Comparison of ENCODE assay signal across 8 mouse cellular contexts in genomic region chr12:46819348-46820022, GRCm38 (mm10). TPM values are rescaled to one million over a fixed set of nuclear protein-coding genes. Genes with fewer than 3 reads are reported as not detected.
DNase-seq lines count a peak whose midpoint lies in the region; ATAC-seq and TF ChIP-seq lines count a peak whose summit lies in the region.

No protein-coding gene starts in this region.

- peak; percentile 88 for DNase-seq in A20 (ENCODE audit: low read depth, low spot score)
- DNase-seq in brain, embryonic 18.5 days (ENCODE audit: low read depth, low spot score) = peak; percentile 79
- DNase-seq in forebrain, embryonic 10.5 days (ENCODE audit: extremely low spot score, low spot score) = peak; percentile 96
- DNase-seq in kidney, postnatal 14 days = peak; percentile 92
- DNase-seq in liver, embryonic 11.5 days (ENCODE audit: low spot score) = peak; percentile 93
- peak; percentile 97 for DNase-seq in neural tube, embryonic 11.5 days (ENCODE audit: low spot score)

- ATAC-seq in heart, embryonic 14.5 days (ENCODE audit: insufficient number of reproducible peaks, insufficient read depth, low FRiP score, low read depth) = peak; percentile 94
- peak; percentile 97 for ATAC-seq in liver, embryonic 11.5 days (replicated peaks; ENCODE audit: low FRiP score)
- peak; percentile 95 for ATAC-seq in neural tube, embryonic 11.5 days (ENCODE audit: insufficient read depth, low FRiP score, low TSS enrichment)

- peak; percentile 65 for TF ChIP-seq POLR2A in testis, adult 2 months (IDR thresholded peaks at IDR 0.05; ENCODE audit: control insufficient read depth, low read depth, low read length)

- peaks cover 25% of the 10 kb centered on the region for H3K4me1 ChIP-seq in forebrain, embryonic 10.5 days
- 0 out of 4 replicates have a peak, but pooled peaks cover 0 to 5% of the 10 kb centered on the region in 2 experiments for H3K4me1 ChIP-seq in heart, embryonic 14.5 days (ENCODE audit: control insufficient read depth in 2 of 2, insufficient read depth in 2 of 2, low read length in 2 of 2)
- H3K4me1 ChIP-seq in liver, embryonic 11.5 days (replicated peaks; ENCODE audit: control insufficient read depth, insufficient read depth, low read length) = no peaks in the 10 kb centered on the region
- H3K4me1 ChIP-seq in neural tube, embryonic 11.5 days (ENCODE audit: control insufficient read depth, insufficient read depth, low read length) = no peaks in the 10 kb centered on the region
- H3K4me1 ChIP-seq in testis, adult 2 months (ENCODE audit: control insufficient read depth, insufficient read depth, low read length) = no peaks in the 10 kb centered on the region; the same call in none of the 2 replicates

- H3K9ac ChIP-seq in heart, embryonic 14.5 days (ENCODE audit: low read length) = peak overlapping the region; percentile 78
- H3K9ac ChIP-seq in liver, embryonic 11.5 days (ENCODE audit: low read depth, low read length) = peak overlapping the region; percentile 76
- peak overlapping the region; percentile 87 for H3K9ac ChIP-seq in neural tube, embryonic 11.5 days (ENCODE audit: low read length)

- H3K27ac ChIP-seq in forebrain, embryonic 10.5 days = peak overlapping the region; percentile 99
- H3K27ac ChIP-seq in heart, embryonic 14.5 days (replicated peaks in 1 of 2; ENCODE audit: control insufficient read depth in 1 of 2, insufficient read depth in 1 of 2, low read depth in 2 of 2, low read length in 2 of 2) = peak overlapping the region; percentile 15 to 82; a peak in 3 of 4 replicates
- H3K27ac ChIP-seq in liver, embryonic 11.5 days (ENCODE audit: low read depth, low read length) = peak overlapping the region; percentile 62
- H3K27ac ChIP-seq in neural tube, embryonic 11.5 days (ENCODE audit: low read depth, low read length) = peak overlapping the region; percentile 99
- peak overlapping the region; percentile 87 for H3K27ac ChIP-seq in testis, adult 2 months (ENCODE audit: control insufficient read depth, insufficient read depth, low read depth, low read length)

- H3K4me3 ChIP-seq in forebrain, embryonic 10.5 days = peak overlapping the region; percentile 90
- peak overlapping the region; percentile 90 to 91 for H3K4me3 ChIP-seq in heart, embryonic 14.5 days (ENCODE audit: control insufficient read depth in 1 of 2, insufficient read depth in 1 of 2, low read depth in 1 of 2, low read length in 2 of 2)
- peak overlapping the region; percentile 78 for H3K4me3 ChIP-seq in liver, embryonic 11.5 days (ENCODE audit: low read depth, low read length)
- H3K4me3 ChIP-seq in neural tube, embryonic 11.5 days (ENCODE audit: low read depth, low read length) = peak overlapping the region; percentile 83
- H3K4me3 ChIP-seq in testis, adult 2 months (ENCODE audit: control insufficient read depth, low read depth, low read length) = peak overlapping the region; percentile 95

- no peaks in the 10 kb centered on the region for H3K27me3 ChIP-seq in forebrain, embryonic 10.5 days (ENCODE audit: poor library complexity, severe bottlenecking)
- H3K27me3 ChIP-seq in heart, embryonic 14.5 days (ENCODE audit: control insufficient read depth, insufficient read depth, low read length) = peaks cover 7% of the 10 kb centered on the region; the same call in 1 of the 2 replicates
- H3K27me3 ChIP-seq in liver, embryonic 11.5 days (replicated peaks; ENCODE audit: control insufficient read depth, insufficient read depth, low read length) = peaks cover 8% of the 10 kb centered on the region; the same call in 1 of the 2 replicates
- no peaks in the 10 kb centered on the region for H3K27me3 ChIP-seq in neural tube, embryonic 11.5 days (ENCODE audit: control insufficient read depth, insufficient read depth, low read length)
- no peaks in the 10 kb centered on the region for H3K27me3 ChIP-seq in testis, adult 2 months (ENCODE audit: control insufficient read depth, insufficient read depth, low read length)

- H3K4me2 ChIP-seq in heart, embryonic 14.5 days (ENCODE audit: low read length) = peak overlapping the region; percentile 93
- peak overlapping the region; percentile 94 for H3K4me2 ChIP-seq in liver, embryonic 11.5 days
- peak overlapping the region; percentile 63 for H3K4me2 ChIP-seq in neural tube, embryonic 11.5 days (ENCODE audit: low read depth)

- no peaks in the 10 kb centered on the region for H3K9me3 ChIP-seq in forebrain, embryonic 10.5 days
- no peaks in the 10 kb centered on the region for H3K9me3 ChIP-seq in heart, embryonic 14.5 days (ENCODE audit: control insufficient read depth, low read length)
- H3K9me3 ChIP-seq in liver, embryonic 11.5 days (ENCODE audit: control insufficient read depth, low read length) = no peaks in the 10 kb centered on the region
- no peaks in the 10 kb centered on the region for H3K9me3 ChIP-seq in neural tube, embryonic 11.5 days (ENCODE audit: control insufficient read depth, low read length)

- under 1% methylated on average over 57 of the region's 57 CpGs for WGBS in forebrain, embryonic 10.5 days
- under 1% methylated on average over 56 of the region's 57 CpGs for WGBS in heart, embryonic 14.5 days
- WGBS in liver, embryonic 11.5 days = 1% methylated on average over 47 of the region's 57 CpGs
- WGBS in neural tube, embryonic 11.5 days = under 1% methylated on average over 46 of the region's 57 CpGs

- TF ChIP-seq CTCF in testis, adult 2 months (IDR thresholded peaks at IDR 0.05; ENCODE audit: control insufficient read depth, insufficient read depth, insufficient replicate concordance, low read depth, low read length) = no peak

- H3K36me3 ChIP-seq in forebrain, embryonic 10.5 days (replicated peaks) = no peaks in the 10 kb centered on the region
- no peaks in the 10 kb centered on the region for H3K36me3 ChIP-seq in heart, embryonic 14.5 days (ENCODE audit: control insufficient read depth, insufficient read depth, low read length)
- H3K36me3 ChIP-seq in liver, embryonic 11.5 days (ENCODE audit: control insufficient read depth, insufficient read depth, low read length) = no peaks in the 10 kb centered on the region
- no peaks in the 10 kb centered on the region for H3K36me3 ChIP-seq in neural tube, embryonic 11.5 days (ENCODE audit: control insufficient read depth, insufficient read depth, low read length)
- H3K36me3 ChIP-seq in testis, adult 2 months (ENCODE audit: control insufficient read depth, insufficient read depth, low read length) = no peaks in the 10 kb centered on the region

RNA-seq across cellular contexts. Expression of gene Nova1, which starts 0.8 kb away (rescaled TPM):
- 9.6 and 9.7 TPM in 2 replicates for polyA plus RNA-seq in forebrain, embryonic 10.5 days (2016; fragmentation: Nextera tagmentation; extraction: Ambion mirVana)
- polyA plus RNA-seq in heart, embryonic 14.5 days (2014; fragmentation: Nextera tagmentation; extraction: Ambion mirVana) = 1.3 and 1.4 TPM in 2 replicates
- polyA plus RNA-seq in liver, embryonic 11.5 days (2014; fragmentation: Nextera tagmentation; extraction: Ambion mirVana) = 1.6 and 2.1 TPM in 2 replicates
- 35.5 and 37.0 TPM in 2 replicates for polyA plus RNA-seq in neural tube, embryonic 11.5 days (2014; fragmentation: Nextera tagmentation; extraction: Ambion mirVana)
- polyA plus RNA-seq in testis, adult 2 months (2012; rRNA removed) = 0.70 and 1.0 TPM in 2 replicates

Comparison
In these comparisons a context has a peak if more than half of its experiments do, and no peak if none do; other contexts are left out.
1. Peak in every context shown above with its lines: DNase-seq, ATAC-seq, H3K4me3 ChIP-seq and H3K27ac ChIP-seq.
2. H3K27ac ChIP-seq: peak in every context shown above with its lines; median percentile 99 in forebrain, embryonic 10.5 days; 99 in neural tube, embryonic 11.5 days; 87 in testis, adult 2 months; 62 in liver, embryonic 11.5 days; 48 in heart, embryonic 14.5 days.